Mouse (Mus musculus) lung, postnatal 4 days (tissue): ENCODE measurements around the gene Castor2.
A peak's percentile ranks its signal among the peaks of the same experiment; 100 is the strongest.

Experiments used
- DNase-seq, 2 experiments: peaks; one replicate each; pipeline ENCODE4 v3.0.0; 2021

Castor2 gene

GRCm38 (mm10) chr5:134099496-134100211 is at the start of gene Castor2:
Gene Castor2, plus strand, starts transcription at chr5:134099711.
- DNase-seq, result peak; percentile 94 to 96

- DNase-seq, result peak in 1 of 2 experiments; percentile 7
These were observed 48.8 kb upstream of the Castor2 start for GRCm38 (mm10) chr5:134050711-134051110.

DNA sequence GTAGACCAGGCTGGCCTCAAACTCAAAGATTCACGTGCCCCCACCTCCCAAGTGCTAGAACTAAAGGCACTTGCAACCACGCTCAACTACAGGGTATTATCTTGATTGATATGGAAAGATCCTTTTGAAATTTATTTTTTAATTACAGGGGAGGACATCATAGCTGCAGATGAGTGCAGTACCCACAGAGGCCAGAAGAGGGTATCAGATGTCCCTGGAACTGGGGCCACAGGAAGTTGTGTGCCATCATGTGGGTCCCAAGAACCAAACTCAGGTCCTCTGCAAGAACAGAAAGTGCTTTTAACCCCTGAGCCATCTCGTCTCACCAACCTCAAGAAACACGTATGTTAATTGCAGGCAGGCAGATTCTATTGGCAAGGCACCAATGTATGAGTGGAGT is 46.9 kb upstream of the Castor2 start:
- DNase-seq, result no peak

DNA sequence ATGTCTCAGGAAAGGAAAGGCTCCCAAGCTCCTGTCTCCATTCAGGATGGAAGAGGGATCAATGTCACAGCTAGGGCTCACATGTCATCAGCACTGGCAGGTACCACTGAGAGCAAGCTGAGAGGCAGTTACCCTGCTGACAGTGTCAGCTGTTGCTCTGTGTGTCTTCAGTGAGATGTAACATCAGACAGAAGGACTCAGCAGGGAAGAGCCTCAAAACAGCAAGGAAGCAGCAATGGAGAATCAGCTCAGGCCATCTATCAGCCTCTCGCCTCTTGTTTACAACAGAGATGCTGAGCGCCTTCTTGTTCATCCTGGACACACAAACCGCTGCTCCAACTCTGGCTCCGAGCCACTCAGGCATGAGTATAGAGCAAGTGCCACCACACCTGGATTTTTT is 45.0 kb upstream of the Castor2 start:
- DNase-seq, result no peak

- DNase-seq, result no peak
These were observed 40.6 kb upstream of the Castor2 start for GRCm38 (mm10) chr5:134058793-134059352.

GRCm38 (mm10) chr5:134063362-134064064 is 36.0 kb upstream of the Castor2 start:
- peak; percentile 80 to 83 for DNase-seq

DNA sequence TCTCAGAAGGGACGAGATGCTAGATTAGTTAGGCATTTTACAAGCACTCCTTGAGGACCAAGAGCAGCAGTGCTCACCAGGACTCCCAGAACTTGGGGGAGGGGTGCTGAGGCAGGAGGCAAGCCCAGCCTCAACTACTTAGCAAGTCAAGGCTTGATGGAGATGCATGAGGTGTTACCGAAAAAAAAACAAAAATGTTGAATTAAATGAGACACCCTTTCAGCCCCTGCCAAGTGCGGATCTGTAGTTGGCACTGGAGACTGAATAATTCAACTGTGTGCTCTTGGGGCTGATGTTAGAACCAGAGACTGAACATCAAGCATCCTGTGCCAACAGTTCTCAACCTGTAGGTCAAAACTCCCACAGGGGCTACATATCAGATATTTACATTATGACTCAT is 33.2 kb upstream of the Castor2 start:
- no peak for DNase-seq

- peak in 1 of 2 experiments; percentile 3 for DNase-seq
These were observed 31.6 kb upstream of the Castor2 start for GRCm38 (mm10) chr5:134067924-134068323.

DNA sequence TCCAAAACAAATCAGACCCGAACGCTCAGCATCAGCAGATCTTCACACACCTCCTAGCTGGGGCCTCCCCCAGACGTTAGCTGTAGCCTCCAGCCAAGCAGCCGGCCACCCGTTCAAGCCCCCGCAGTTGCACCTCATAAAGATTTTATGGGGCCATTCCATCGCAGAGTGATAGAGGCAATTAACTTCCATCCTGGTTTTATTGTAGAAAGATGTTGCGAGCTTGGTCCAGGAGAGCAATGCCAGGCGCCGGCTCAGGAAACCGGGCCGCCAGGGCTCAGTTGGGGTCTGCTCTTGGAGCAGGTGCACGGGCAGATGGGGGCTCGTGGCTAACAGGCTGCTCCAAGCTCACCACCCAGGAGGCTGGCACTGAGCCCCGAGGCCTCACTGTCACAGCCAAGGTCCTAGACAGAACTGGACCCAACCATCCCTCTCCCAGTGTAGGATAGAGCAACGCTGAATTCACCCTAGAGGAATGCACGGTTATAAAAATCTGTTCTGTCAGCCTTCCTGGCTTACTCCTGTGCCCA is 25.9 kb upstream of the Castor2 start:
- no peak for DNase-seq

DNA sequence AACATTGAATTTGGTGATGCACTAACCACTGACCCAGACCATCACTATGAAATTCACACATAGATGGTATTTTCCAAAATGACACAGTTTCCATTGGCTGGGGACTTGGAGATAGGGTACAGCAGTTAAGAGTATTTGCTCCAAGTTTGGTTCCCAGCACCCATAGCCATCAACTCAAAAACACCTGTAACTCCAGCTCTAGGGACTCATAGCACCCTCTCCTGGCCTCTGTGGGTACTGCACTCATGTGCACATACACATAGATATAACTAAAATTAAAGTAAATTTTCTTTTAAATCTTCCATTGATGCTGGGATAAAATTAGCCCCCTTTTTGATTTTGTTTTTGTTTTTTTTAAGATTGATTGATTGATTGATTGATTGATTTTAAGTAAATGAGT is 25.1 kb upstream of the Castor2 start:
- DNase-seq, result no peak

GRCm38 (mm10) chr5:134076175-134076574 is 23.3 kb upstream of the Castor2 start:
- DNase-seq, result no peak

DNA sequence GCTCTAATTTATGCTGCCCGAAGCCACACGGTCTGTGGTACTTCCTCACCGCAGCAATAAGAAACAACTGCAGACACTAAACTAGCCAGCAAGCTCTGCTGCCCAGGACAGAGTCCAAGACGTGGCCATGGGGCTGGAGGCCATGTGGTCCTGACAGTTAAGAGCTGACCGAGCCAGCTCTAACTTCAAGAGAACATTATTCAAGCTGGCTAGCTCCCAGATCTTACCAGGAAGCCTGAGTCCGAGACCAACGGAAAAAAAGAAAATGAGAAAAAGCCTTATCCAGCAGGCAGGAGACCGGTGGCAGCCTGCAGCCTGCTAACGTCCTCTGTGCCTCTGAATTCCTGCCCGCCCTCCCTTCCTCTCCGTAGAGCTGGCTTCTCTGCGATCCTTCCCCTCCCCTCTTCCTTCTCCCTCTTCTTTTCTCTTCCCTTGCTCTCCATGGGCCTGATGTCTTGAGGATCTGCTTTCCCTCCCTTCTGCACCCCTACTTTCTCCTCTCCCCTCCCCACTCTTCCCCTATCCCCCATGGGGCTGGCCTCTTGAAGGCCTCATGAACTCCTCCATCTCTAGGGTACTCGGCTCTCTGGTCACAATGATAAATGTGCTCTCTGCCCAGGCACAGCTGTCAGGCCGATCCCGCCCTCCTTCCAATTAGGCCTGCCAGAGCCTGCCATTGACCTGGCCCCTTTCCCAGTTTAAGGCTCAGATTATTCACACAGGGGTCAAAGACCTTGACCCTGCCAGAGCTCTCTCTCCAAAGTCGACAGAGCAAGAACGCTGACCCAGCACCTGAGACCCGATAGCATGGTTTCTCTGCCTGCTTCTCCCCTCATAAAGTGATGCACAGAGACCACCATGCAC is 18.6 kb upstream of the Castor2 start:
- peak in 1 of 2 experiments; percentile 32 for DNase-seq

DNA sequence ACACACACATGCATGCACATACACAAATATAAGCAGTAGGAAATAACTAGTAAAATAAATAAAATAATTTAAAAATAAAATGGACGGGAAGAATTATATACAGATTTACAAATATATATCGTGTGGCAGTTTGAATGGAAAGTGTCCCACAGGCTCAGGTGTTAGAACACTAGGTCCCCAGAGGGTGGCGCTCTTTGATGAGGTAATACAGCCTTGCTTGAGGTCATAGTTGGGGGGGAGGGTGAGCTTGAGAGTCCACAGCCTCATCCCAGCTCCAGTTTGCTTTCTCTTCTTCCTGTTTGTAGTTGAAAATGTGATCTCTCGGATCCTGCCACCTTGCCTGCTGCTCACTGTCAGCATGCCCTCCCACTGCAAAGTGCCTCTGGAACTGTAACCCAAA is 14.3 kb upstream of the Castor2 start:
- DNase-seq, result no peak

GRCm38 (mm10) chr5:134085887-134086639 is 13.4 kb upstream of the Castor2 start:
- DNase-seq, result no peak

- no peak for DNase-seq
These were observed 12.3 kb upstream of the Castor2 start for GRCm38 (mm10) chr5:134087211-134087610.

DNA sequence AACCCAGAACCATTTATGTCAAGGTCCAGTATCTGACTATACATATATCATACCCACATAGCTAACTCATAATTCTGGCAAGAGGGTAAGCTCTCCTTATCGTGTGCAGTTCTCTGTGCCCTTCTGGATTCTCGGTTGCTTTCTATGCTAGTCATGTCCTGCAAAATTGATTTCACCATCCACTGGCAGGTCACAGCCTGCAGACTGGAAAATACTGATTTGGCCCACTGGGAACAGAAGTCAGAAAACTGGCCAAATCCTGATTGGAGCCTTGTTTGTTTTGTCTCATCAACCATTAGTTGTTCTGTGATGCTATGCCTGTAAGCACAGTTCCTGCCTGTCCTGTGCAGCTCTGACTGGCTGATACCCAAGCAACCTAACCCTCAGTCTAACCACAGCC is 3.7 kb upstream of the Castor2 start:
- DNase-seq, result no peak

GRCm38 (mm10) chr5:134098341-134098902 is 1.1 kb upstream of the Castor2 start:
- no peak for DNase-seq

- peak in 1 of 2 experiments; percentile 29 for DNase-seq
These were observed 535 bp upstream of the Castor2 start for GRCm38 (mm10) chr5:134098976-134099375.

GRCm38 (mm10) chr5:134100232-134100771 is 791 bp downstream of the Castor2 start:
- DNase-seq, result no peak

GRCm38 (mm10) chr5:134101322-134101721 is 1.8 kb downstream of the Castor2 start:
- no peak for DNase-seq

- peak in 1 of 2 experiments; percentile 43 for DNase-seq
These were observed 2.4 kb downstream of the Castor2 start for GRCm38 (mm10) chr5:134101883-134102282.
